Mouse (Mus musculus) layer of hippocampus, adult 11-12 months (tissue): ENCODE results near the gene Tmem205.

Experiments
- DNase-seq: peaks from one replicate; pipeline ENCODE4 v3.0.0; 2022; ENCODE audit warnings: low spot score

Tmem205 gene

GRCm38 (mm10) chr9:21917493-21918034, 9.8 kb downstream of the Tmem205 start:
- DNase-seq = peak; percentile 80

- DNase-seq = peak; percentile 28
Measured at GRCm38 (mm10) chr9:21916851-21917492, 10.4 kb downstream of the Tmem205 start.

GRCm38 (mm10) chr9:21909474-21910223, 17.7 kb downstream of the Tmem205 start:
- no peak for DNase-seq

DNA sequence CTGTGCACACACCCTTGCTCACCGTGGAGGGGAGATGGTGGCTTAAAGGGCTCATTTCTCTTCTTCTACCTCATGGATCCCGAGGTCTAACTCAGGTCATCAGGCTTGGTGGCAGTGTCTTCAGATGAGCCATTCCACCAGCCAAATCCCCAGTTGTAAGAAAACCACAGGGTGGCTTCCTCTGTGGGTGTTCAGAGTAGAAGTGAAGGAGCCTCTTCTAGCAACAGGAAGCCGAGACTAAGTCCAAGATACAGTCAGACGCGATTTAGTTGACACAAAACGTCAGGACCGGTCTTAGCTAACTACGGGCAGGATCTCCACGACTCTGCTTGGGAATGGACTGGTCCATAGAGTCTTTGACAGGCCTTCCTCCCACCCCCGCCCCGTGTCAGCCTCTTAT, 19.1 kb downstream of the Tmem205 start:
- no peak for DNase-seq

DNA sequence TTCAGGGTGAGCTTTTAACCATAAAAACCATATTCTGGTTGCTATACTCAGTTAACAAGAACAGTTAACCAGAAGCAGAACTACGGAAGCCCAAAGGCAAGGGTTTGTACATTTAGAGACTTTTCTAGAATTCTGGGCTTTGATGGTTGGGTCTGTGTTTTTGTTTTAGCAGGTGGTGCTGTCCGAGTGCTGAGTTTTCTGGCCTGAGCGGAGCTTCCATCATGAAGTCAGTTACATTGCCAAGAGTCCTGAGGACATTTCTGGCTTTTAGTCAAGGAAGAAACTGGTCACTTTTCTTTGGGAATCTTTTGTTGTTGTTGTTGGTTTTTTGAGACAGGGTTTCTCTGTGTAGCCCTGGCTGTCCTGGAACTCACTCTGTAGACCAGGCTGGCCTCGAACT, 23.3 kb downstream of the Tmem205 start:
- DNase-seq = no peak

DNA sequence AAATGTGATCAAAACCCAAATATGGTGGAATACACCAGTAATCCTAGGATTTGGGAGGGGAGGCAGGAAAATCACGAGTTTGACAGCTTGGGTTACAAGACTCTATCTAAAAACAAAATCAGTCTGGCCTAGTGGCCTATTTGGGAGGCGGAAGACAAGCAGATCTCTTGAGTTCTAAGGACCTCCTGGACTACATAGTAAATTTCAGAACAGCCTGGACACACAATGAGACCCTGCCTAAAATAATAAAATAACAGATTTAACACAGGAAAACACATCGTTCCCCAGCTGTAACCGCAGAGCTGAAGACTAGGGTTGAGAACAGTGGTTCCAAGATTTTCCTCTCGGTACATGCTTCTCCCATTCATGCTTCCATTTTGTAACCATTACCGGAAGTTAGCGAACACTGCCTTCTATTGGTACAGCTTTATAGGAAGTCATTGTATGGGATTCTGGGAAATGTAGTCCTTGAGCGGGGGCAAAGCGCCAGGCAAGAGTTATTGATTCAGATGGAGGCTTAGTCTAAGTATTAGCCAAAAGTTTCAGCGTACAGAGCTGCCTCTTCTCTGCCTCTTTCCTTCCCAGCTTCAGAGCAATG, 26.0 kb downstream of the Tmem205 start:
- DNase-seq = peak; percentile 80

GRCm38 (mm10) chr9:21889229-21889628, 38.1 kb downstream of the Tmem205 start:
- no peak for DNase-seq

DNA sequence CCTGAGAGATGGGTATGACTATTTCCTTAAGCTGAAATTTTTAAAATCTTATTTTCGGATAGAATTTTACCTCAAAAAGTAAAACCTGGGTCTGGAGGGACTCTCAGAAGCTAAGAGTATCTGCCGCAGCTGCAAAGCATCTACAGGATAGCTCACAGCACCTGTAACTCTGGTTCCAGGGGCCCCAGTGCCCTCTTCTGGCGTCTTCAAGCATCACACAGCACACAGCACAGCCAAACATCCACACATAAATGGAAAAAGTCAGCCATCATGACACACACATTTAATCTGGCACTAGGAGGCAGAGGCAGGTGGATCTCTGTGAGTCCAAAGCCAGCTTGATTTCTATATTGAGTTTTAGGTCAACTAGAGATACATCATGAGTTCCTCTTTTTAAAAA, 50.8 kb downstream of the Tmem205 start:
- no peak for DNase-seq

DNA sequence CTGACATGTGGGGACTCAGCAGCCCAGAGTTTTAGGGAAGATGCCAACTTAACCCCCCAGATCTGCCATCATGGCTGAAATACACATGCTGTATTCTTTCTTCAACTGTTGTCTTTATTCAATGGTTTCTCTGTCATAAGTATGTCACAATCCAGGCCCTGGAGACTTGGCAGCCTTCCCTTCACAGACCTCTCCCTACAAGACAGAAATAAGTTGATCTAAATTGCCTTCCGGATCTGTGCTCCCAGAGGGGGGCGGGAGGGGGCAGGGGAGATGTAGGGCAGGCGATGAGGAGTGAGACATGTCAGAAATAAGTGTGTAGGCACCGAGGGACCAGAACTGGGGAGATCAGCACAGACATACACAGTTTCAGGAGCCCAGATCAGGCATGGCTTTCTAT, 55.2 kb downstream of the Tmem205 start:
- no peak for DNase-seq
